Mouse (Mus musculus) midbrain, embryonic 12.5 days (tissue): ENCODE measurements around the gene Dtx4. TPM values are rescaled to one million over a fixed set of nuclear protein-coding genes. Genes with fewer than 3 reads are reported as not detected.

ENCODE experiments used
- ATAC-seq: fragments of 200-750 bp; cut with Nextera tagmentation; 2 replicates; pipeline ENCODE4 v1.8.0; 2017; ENCODE audit warnings: low read depth, moderate TSS enrichment, moderate library complexity; ENCODE audit not compliant: low FRiP score
- H3K27ac ChIP-seq: fragments of 300-500 bp; sonication (generic); replicated peaks from 2 replicates; pipeline ENCODE4 v1.5.1; 2016; ENCODE audit warnings: mild to moderate bottlenecking
- H3K27me3 ChIP-seq: fragments of 300-500 bp; sonication (generic); 2 replicates; pipeline ENCODE4 v1.6.1; 2016; ENCODE audit warnings: mild to moderate bottlenecking
- H3K36me3 ChIP-seq: fragments of 300-500 bp; sonication (generic); 2 replicates; pipeline ENCODE4 v1.6.1; 2016
- H3K4me1 ChIP-seq: fragments of 300-500 bp; sonication (generic); 2 replicates; pipeline ENCODE4 v1.6.1; 2016
- H3K4me2 ChIP-seq: fragments of 300-500 bp; sonication (generic); replicated peaks from 2 replicates; pipeline ENCODE4 v1.6.1; 2016; ENCODE audit warnings: mild to moderate bottlenecking, moderate library complexity
- H3K4me3 ChIP-seq: fragments of 300-500 bp; sonication (generic); 2 replicates; pipeline ENCODE4 v1.5.1; 2016; ENCODE audit warnings: mild to moderate bottlenecking
- H3K9ac ChIP-seq: fragments of 300-500 bp; sonication (generic); replicated peaks from 2 replicates; pipeline ENCODE4 v1.6.1; 2016; ENCODE audit warnings: mild to moderate bottlenecking, moderate library complexity
- H3K9me3 ChIP-seq: fragments of 300-500 bp; sonication (generic); 2 replicates; pipeline ENCODE4 v1.6.1; 2016; ENCODE audit warnings: mild to moderate bottlenecking
- WGBS: fragments of 180-500 bp; shearing (Covaris S2); methylation state at CpG from one replicate; pipeline ENCODE4 v1.1.7; 2016; 5-methylcytosine and 5-hydroxymethylcytosine counted together
- polyA plus RNA-seq: library from polyadenylated mRNA; unstranded; fragments of >200 nt; fragmentation: Nextera tagmentation; extraction: Ambion mirVana; gene quantifications from 2 replicates; pipeline ENCODE4 v1.2.1, GENCODE M21; 2016

Dtx4 gene
- polyA plus RNA-seq, 1 experiment from 2014 or later: 63.5 TPM

DNA sequence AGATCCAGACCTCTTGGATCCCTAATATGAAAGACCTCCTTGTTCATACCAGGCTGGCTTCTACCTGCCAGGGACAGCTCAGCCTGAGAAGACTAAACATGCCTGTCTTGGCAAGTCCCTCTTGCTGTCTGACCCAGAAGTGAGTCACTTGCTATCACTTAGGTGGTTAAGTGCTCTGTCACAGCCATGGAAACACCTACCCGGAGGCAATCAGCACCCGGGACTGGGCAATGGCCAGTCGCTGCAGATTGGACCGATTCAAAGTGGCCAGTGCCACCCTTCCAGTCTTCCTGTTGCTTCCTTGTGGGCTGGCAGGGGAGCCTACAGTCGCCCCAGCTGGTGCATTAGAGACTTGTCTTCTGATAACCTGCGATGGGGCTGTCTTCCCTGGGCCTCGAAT is 9.6 kb downstream of the Dtx4 start:
- WGBS: 90% methylated on average over 7 of the region's 7 CpGs
- Histone ChIP-seq H3K4me1 (peaks cover 90% of the 10 kb centered on the region), H3K9me3 (no peaks in the 10 kb centered on the region), H3K9ac (no peak overlapping the region), H3K27me3 (no peaks in the 10 kb centered on the region), H3K4me2 (no peak overlapping the region), H3K4me3 (no peak overlapping the region), H3K36me3 (peaks cover 34% of the 10 kb centered on the region), H3K27ac (peak overlapping the region; percentile 91)
- ATAC-seq: no peak

DNA sequence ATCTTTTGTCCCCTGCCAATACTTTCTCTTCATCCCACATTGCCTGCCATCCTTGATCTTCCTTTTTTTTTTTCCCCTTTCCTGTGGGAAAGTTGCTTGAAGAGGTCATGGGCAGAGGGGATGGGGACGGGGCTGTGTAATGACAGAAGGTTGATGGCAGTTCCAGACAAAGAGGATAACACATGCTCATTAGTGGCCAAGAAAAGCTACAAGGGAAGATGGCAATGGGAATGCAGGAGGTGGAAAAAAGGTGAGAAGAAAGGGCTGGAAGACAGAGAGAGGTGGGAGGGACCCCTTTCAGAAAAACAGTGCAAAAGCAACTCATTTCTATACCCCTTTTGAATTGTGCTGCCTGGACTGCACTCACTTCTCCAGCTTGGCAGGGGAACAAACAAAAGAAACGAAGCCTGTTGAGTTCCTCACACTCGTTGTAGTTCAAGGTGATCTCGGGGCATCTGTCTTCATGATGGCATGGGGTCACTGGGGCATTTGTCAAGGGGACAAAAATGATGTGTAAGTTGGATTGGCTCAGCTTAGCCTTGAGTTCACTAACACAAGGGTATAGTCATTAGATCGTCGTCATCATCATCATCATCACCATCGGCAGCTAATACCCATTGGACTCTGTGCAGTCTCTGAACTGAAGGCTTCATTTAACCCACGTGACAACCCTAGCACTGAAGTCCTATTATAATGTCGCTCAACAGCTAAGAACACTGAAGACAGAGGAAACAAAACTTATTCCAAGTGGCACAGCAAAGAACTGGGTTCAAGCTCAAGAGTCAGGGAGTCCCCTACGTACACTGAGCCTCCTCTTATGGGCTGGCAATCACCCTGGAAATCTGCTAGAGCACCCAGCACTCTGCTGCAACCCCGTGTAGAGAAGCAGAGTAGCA is 11.3 kb downstream of the Dtx4 start:
- H3K4me2 ChIP-seq: peak overlapping the region; percentile 24
- peak; percentile 51 for ATAC-seq
- H3K27ac ChIP-seq: peak overlapping the region; percentile 91
- H3K4me3 ChIP-seq: no peak overlapping the region
- 19% methylated on average over 11 of the region's 11 CpGs for WGBS
- H3K9ac ChIP-seq: peak overlapping the region; percentile 26; the same call in 1 of the 2 replicates
- H3K36me3 ChIP-seq: peaks cover 43% of the 10 kb centered on the region
- H3K4me1 ChIP-seq: peaks cover 76% of the 10 kb centered on the region
- no peaks in the 10 kb centered on the region for H3K9me3 ChIP-seq
- H3K27me3 ChIP-seq: no peaks in the 10 kb centered on the region

DNA sequence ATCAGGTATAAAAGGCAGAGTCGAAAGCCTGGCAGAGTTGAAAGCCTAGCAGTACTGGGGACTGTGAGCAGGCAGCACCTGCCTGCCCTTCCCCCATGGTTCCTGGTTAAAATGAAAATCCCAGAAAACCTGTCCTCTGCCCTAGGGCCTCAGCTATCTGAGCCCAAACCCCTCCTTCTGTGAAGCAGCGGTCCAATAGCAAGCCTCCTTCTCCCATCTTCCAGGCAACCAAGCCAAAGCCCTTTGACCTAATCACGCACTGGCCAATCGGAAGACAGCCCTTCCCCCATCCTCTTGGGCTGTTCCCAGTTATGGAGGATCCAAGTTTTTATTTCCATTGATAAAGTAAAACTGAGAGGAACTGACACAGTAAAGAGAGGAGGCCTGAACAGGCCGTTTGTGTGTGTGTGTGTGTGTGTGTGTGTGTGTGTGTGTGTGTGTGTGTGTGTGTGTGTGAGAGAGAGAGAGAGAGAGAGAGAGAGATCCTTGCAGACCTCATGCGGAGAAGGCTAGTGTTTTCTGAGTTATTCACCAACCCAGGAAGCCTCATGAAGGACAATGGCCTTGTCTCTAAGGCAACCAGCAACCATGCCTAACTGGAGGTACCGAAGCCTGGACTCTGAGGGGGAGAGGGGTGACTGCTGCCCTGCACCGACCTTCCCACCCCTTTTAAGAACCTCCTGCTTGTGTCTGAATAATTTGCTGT is 12.1 kb downstream of the Dtx4 start:
- ATAC-seq: peak; percentile 89
- H3K4me3 ChIP-seq: no peak overlapping the region
- H3K27ac ChIP-seq: peak overlapping the region; percentile 91
- H3K9ac ChIP-seq: no peak overlapping the region
- 8% methylated on average over 7 of the region's 8 CpGs for WGBS
- no peaks in the 10 kb centered on the region for H3K9me3 ChIP-seq
- peaks cover 51% of the 10 kb centered on the region for H3K36me3 ChIP-seq
- peak overlapping the region; percentile 24 for H3K4me2 ChIP-seq
- no peaks in the 10 kb centered on the region for H3K27me3 ChIP-seq
- H3K4me1 ChIP-seq: peaks cover 68% of the 10 kb centered on the region

DNA sequence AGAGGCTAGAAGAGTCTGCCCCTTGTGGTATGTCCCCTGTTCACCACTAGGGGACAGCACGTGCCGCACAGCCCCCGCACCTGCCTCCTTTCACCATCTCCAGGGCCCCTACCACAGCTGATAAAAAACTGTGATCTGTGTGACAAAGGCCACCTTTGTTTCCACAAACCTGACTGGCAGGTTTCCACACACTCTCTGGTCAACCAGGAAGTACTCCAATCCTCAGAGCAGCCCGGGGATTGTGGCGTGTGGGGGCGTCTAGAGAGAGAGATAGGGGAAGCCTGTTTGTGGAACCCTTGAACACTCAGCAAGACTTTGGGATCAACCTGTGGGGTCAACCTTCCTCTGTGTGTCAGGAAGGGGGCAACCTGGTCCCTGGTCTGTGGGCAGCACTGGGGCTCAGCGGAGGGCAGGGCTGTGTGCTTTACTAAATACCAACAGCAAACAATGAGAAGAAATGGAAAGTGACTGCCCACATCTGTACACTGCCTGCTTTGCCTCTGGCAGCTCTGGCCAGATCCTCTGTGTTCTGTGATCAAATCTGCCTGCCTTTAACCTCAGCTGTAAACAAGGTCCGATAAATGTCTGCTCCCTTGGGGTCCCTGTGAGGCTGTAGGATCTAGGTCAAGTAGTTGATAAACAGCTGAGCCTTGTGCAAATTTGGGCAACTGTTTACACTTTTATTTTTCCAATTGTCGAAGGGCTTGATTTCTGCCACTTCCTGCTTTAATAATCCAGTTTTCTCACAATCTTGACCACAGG is 12.9 kb downstream of the Dtx4 start:
- WGBS: 5% methylated on average over 9 of the region's 9 CpGs
- Histone ChIP-seq H3K9ac (peak overlapping the region; percentile 31; the same call in 1 of the 2 replicates), H3K27me3 (no peaks in the 10 kb centered on the region), H3K27ac (peak overlapping the region; percentile 91), H3K4me1 (peaks cover 60% of the 10 kb centered on the region), H3K4me2 (peak overlapping the region; percentile 24), H3K4me3 (no peak overlapping the region), H3K9me3 (no peaks in the 10 kb centered on the region), H3K36me3 (peaks cover 58% of the 10 kb centered on the region)
- peak; percentile 21 for ATAC-seq

DNA sequence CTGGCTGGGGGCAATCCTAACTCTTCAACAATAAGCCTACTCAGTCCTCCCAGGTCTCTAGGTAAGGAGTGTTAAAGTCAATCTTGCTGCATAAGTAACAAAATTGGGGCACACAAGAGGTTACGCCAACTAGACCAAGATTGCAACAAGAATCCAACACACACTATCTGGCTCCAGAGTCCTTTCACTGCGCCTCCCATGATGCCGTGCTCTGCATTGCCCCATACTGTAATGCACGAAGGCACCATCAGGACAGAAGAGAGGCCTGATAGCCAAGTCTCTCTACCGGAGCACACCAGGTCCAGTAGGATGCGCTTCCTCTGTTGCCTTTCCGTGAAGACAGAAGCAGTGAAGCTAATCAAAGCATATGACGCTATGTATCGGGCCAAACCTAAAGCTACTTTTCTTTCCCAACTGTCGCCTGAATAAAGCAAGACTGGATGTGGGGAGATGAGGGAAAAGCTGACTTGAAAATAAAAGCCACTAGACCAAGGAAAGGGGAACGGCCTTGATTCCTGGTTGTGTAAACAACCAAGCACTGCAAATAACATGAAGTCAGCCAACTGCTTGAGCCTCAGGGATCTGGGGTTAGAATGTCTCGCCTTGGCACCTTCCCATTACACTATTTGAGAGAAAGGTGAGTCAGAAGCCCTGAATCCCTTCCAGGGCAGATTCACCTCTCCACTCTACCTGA is 13.6 kb downstream of the Dtx4 start:
- Histone ChIP-seq H3K4me1 (peaks cover 57% of the 10 kb centered on the region), H3K27me3 (no peaks in the 10 kb centered on the region), H3K4me3 (no peak overlapping the region), H3K27ac (peak overlapping the region; percentile 91; the same call in 1 of the 2 replicates), H3K36me3 (peaks cover 66% of the 10 kb centered on the region), H3K9ac (no peak overlapping the region), H3K9me3 (no peaks in the 10 kb centered on the region), H3K4me2 (0 out of 2 replicates have a peak overlapping the region, but pooled peaks have one; percentile 24)
- no peak for ATAC-seq
- 86% methylated on average over 12 of the region's 12 CpGs for WGBS

DNA sequence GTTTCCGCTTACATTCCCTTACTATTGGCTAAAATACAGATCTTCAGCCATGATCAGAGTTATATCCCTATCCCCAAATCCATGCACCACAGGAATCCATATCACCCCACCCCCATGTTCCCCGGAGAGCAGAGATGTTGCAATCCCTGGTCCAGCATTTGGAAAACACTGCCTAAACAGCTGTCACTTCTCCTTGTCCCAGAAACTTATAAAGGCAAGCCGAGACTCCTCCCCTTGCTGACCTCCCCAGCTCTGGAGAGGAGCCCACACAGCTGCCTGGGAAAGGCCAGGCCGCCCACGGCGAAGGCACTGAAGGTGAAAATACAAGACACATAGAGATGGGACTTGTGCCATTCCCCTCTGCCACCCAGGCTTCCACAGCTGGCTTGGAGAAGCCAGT is 14.4 kb downstream of the Dtx4 start:
- H3K27me3 ChIP-seq: no peaks in the 10 kb centered on the region
- peaks cover 50% of the 10 kb centered on the region for H3K4me1 ChIP-seq
- H3K9me3 ChIP-seq: no peaks in the 10 kb centered on the region
- no peak overlapping the region for H3K9ac ChIP-seq
- no peak overlapping the region for H3K4me2 ChIP-seq
- H3K36me3 ChIP-seq: peaks cover 69% of the 10 kb centered on the region
- no peak for ATAC-seq
- H3K27ac ChIP-seq: no peak overlapping the region
- 76% methylated on average over 6 of the region's 6 CpGs for WGBS
- H3K4me3 ChIP-seq: no peak overlapping the region

DNA sequence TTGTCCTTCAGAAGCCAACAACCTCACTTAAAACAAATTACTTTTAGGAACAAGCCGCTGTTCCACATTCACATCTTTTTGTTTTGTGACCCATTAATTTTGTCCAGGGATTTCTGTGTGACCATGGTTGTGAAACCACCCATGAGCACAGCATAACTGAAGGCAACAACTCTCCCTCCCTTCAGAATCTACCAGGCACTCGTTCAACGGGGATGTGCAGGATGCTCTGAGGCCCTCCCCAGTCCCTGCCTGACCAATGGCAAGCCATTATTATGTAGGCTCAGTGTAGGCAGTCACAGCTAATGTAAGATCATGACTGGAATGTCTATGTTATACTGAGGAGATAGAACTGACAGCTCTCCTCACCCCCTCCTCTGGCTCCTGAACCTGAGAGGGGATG is 15.6 kb downstream of the Dtx4 start:
- H3K4me1 ChIP-seq: peaks cover 38% of the 10 kb centered on the region
- no peaks in the 10 kb centered on the region for H3K27me3 ChIP-seq
- no peaks in the 10 kb centered on the region for H3K9me3 ChIP-seq
- 82% methylated on average over 3 of the region's 3 CpGs for WGBS
- no peak for ATAC-seq
- no peak overlapping the region for H3K27ac ChIP-seq
- H3K4me2 ChIP-seq: no peak overlapping the region
- H3K9ac ChIP-seq: no peak overlapping the region
- H3K36me3 ChIP-seq: peaks cover 69% of the 10 kb centered on the region
- H3K4me3 ChIP-seq: no peak overlapping the region

DNA sequence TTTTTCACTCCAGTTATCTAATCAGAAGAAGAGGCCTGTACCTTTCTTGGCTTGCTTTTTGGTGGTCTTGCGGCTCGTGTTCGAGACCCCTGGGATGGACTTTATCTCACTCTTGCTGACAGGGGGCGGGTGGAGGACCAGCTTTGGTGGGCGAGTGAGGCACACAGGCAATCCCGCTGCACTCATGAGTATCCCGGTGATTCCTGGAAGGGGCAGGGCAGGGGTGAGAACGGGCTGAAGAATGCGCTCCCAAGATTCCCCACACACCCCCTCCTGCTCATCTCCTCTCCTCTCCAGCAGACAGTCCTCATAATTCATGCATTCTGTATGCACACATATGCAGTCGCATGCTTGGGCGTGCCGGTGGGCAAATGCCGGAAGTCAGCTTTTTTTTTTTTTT is 16.0 kb downstream of the Dtx4 start:
- no peak overlapping the region for H3K9ac ChIP-seq
- peaks cover 34% of the 10 kb centered on the region for H3K4me1 ChIP-seq
- peaks cover 70% of the 10 kb centered on the region for H3K36me3 ChIP-seq
- H3K9me3 ChIP-seq: no peaks in the 10 kb centered on the region
- no peak overlapping the region for H3K4me2 ChIP-seq
- H3K27me3 ChIP-seq: no peaks in the 10 kb centered on the region
- 86% methylated on average over 13 of the region's 13 CpGs for WGBS
- H3K27ac ChIP-seq: no peak overlapping the region
- ATAC-seq: no peak
- H3K4me3 ChIP-seq: no peak overlapping the region

DNA sequence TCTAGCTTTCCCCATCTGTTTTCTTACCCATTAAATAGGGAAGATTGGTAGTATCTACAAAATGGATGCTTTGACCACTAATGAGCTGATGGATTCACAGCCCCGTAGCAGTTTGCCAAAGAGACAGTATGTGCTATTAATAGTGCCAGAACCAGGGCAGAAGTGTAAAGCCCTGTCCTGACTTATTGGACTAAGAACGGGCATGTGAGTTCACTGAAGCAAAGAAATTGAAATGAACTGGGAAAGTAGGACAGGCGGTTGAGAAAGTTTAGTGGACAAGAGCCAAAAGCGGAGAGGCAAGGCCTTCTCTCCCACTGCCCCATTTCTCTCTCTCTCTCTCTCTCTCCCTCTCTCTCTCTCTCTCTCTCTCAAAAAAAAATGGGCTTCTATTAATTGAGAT is 17.0 kb downstream of the Dtx4 start:
- WGBS: 82% methylated on average over 4 of the region's 4 CpGs
- H3K27ac ChIP-seq: no peak overlapping the region
- no peak overlapping the region for H3K9ac ChIP-seq
- peaks cover 77% of the 10 kb centered on the region for H3K36me3 ChIP-seq
- no peak for ATAC-seq
- H3K4me1 ChIP-seq: peaks cover 24% of the 10 kb centered on the region
- H3K4me2 ChIP-seq: no peak overlapping the region
- H3K27me3 ChIP-seq: no peaks in the 10 kb centered on the region
- no peak overlapping the region for H3K4me3 ChIP-seq
- no peaks in the 10 kb centered on the region for H3K9me3 ChIP-seq

DNA sequence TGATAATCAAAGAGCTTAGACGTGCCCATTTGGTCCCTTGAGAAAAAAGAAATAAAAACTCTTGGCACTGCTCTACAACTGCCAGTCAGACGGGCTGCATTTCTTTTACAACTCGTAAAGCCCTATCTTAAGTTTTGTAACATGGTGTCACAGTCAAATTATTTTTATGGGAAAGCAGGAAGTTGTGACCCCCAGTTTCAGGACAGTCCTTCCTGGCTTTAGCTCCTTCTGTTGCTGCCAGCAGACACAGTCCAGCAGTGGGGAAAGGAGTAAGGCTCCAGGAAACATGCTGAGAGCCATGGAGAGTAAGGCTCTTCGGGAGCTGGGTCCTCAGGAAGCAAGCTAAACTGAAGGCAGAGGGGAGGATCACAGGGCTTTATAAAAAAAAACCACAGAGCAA is 17.5 kb downstream of the Dtx4 start:
- WGBS: 86% methylated on average over 4 of the region's 4 CpGs
- Histone ChIP-seq H3K4me2 (no peak overlapping the region), H3K4me1 (peaks cover 20% of the 10 kb centered on the region), H3K27ac (no peak overlapping the region), H3K27me3 (no peaks in the 10 kb centered on the region), H3K9ac (no peak overlapping the region), H3K36me3 (peaks cover 81% of the 10 kb centered on the region), H3K4me3 (no peak overlapping the region), H3K9me3 (no peaks in the 10 kb centered on the region)
- no peak for ATAC-seq

DNA sequence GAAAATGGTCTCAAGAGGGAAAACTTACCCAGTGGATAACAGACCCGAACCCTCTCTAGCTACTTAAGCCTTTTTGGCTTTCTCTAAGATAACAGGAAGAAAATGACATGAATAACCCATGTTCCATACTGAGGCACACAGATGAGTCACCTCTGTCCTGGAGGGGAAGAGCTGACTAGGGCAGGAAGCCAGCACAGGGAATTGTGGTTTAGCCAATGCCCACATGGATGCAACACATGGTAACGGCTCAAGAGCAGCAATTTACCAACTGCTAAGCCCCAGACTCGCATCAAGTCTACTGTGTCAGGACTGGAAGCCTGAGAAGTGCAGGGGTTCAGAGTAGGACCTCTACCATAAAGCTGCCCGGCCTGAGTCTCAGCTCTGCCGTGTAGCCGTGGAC is 22.9 kb downstream of the Dtx4 start:
- Histone ChIP-seq H3K9me3 (no peaks in the 10 kb centered on the region), H3K9ac (no peak overlapping the region), H3K36me3 (peaks cover 93% of the 10 kb centered on the region), H3K4me2 (no peak overlapping the region), H3K4me3 (no peak overlapping the region), H3K27me3 (no peaks in the 10 kb centered on the region), H3K27ac (no peak overlapping the region), H3K4me1 (no peaks in the 10 kb centered on the region)
- no peak for ATAC-seq
- WGBS: 85% methylated on average over 6 of the region's 6 CpGs
